Comparison of ENCODE assay signal across 15 mouse cellular contexts in genomic region chr7:56460814-56461520, GRCm38 (mm10).
A peak's percentile ranks its signal among the peaks of the same experiment; 100 is the strongest.
DNase-seq lines count a peak whose midpoint lies in the region; ATAC-seq and TF ChIP-seq lines count a peak whose summit lies in the region.
"Had no signal": no experiment of that assay in that cellular context is flagged by ENCODE, and none has a peak within 500 bp of the region (broad histone marks: within the 10 kb centered on the region; RNA-seq: fewer than 3 reads in every experiment).

No protein-coding gene starts in this region.

- H3K36me3 ChIP-seq in kidney, postnatal 0 days (ENCODE audit: insufficient read depth, low read length) = no peaks in the 10 kb centered on the region
- H3K36me3 ChIP-seq in thymus, adult 2 months (ENCODE audit: control insufficient read depth, insufficient read depth, low read length) = no peaks in the 10 kb centered on the region
- H3K36me3 ChIP-seq: G1E; limb, embryonic 12.5 days; lung, embryonic 15.5 days had no signal

- no peaks in the 10 kb centered on the region for H3K27me3 ChIP-seq in kidney, postnatal 0 days (ENCODE audit: insufficient read depth, low read length)
- H3K27me3 ChIP-seq in thymus, adult 2 months (ENCODE audit: control insufficient read depth, insufficient read depth, low read length) = no peaks in the 10 kb centered on the region
- H3K27me3 ChIP-seq: limb, embryonic 12.5 days; lung, embryonic 15.5 days had no signal

- no peak overlapping the region for H3K27ac ChIP-seq in kidney, postnatal 0 days
- H3K27ac ChIP-seq in thymus, adult 2 months (ENCODE audit: control insufficient read depth, insufficient read depth, low read length) = no peak overlapping the region
- H3K27ac ChIP-seq: limb, embryonic 12.5 days; lung, embryonic 15.5 days had no signal

- TF ChIP-seq CTCF in kidney, postnatal 0 days (IDR thresholded peaks at IDR 0.05; ENCODE audit: low read depth) = peak; percentile 46; the same call in 1 of the 2 replicates
- TF ChIP-seq CTCF in thymus, adult 2 months (IDR thresholded peaks at IDR 0.05; ENCODE audit: borderline replicate concordance, control insufficient read depth, extremely low read depth, insufficient read depth, low read length, poor library complexity) = no peak

- no peaks in the 10 kb centered on the region for H3K4me1 ChIP-seq in kidney, postnatal 0 days (replicated peaks; ENCODE audit: insufficient read depth, low read length)
- no peaks in the 10 kb centered on the region for H3K4me1 ChIP-seq in thymus, adult 2 months (replicated peaks; ENCODE audit: control insufficient read depth, insufficient read depth, low read length)
- H3K4me1 ChIP-seq: limb, embryonic 12.5 days; lung, embryonic 15.5 days had no signal

- no peak overlapping the region for H3K4me2 ChIP-seq in kidney, postnatal 0 days (ENCODE audit: low read length)
- H3K4me2 ChIP-seq: limb, embryonic 12.5 days; lung, embryonic 15.5 days had no signal

- no peaks in the 10 kb centered on the region for H3K9me3 ChIP-seq in kidney, postnatal 0 days (replicated peaks; ENCODE audit: low read length)
- H3K9me3 ChIP-seq: G1E; limb, embryonic 12.5 days; lung, embryonic 15.5 days had no signal

- DNase-seq in cerebellum, postnatal 10 days = peak; percentile 44 to 49
- DNase-seq in cerebellum, postnatal 36 days = no peak
- no peak for DNase-seq in kidney, postnatal 0 days (ENCODE audit: low spot score)
- no peak for DNase-seq in kidney, postnatal 14 days
- DNase-seq in right cerebral cortex, adult 18-20 months = peak; percentile 7
- DNase-seq in right cerebral cortex, postnatal 25 days = no peak
- DNase-seq in thymus, adult 2 months = no peak
- no peak for DNase-seq in thymus, adult 18-20 months
- DNase-seq: embryo, embryonic 11 days; heart, adult 11 months; heart, postnatal 36 days; kidney, adult 9 months had no signal

- no peak for TF ChIP-seq POLR2A in thymus, adult 2 months (IDR thresholded peaks at IDR 0.05; ENCODE audit: control insufficient read depth, extremely low read depth, insufficient read depth, low read length, poor library complexity)

- no peak overlapping the region for H3K9ac ChIP-seq in kidney, postnatal 0 days (ENCODE audit: low read depth, low read length)
- H3K9ac ChIP-seq: limb, embryonic 12.5 days; lung, embryonic 15.5 days had no signal

- no peak overlapping the region for H3K4me3 ChIP-seq in kidney, postnatal 0 days (replicated peaks; ENCODE audit: low read depth, low read length)
- H3K4me3 ChIP-seq in thymus, adult 2 months (ENCODE audit: control insufficient read depth, insufficient read depth, low read length) = no peak overlapping the region
- H3K4me3 ChIP-seq: limb, embryonic 12.5 days; lung, embryonic 15.5 days had no signal

- 74% methylated on average over 4 of the region's 4 CpGs for WGBS in kidney, postnatal 0 days
- WGBS in thymus, adult 2 months = 77% methylated on average over 4 of the region's 4 CpGs

- no peak for ATAC-seq in kidney, postnatal 0 days (replicated peaks; ENCODE audit: low FRiP score, low read depth)

Comparison
In these comparisons a context has a peak if more than half of its experiments do, and no peak if none do; other contexts are left out.
1. DNase-seq: peak in cerebellum, postnatal 10 days (2 of 2) and right cerebral cortex, adult 18-20 months (single experiment); none in cerebellum, postnatal 36 days (0 of 2), kidney, postnatal 0 days (single experiment), kidney, postnatal 14 days (single experiment), right cerebral cortex, postnatal 25 days (single experiment), thymus, adult 2 months (single experiment) and thymus, adult 18-20 months (0 of 2).